Mouse (Mus musculus) midbrain, embryonic 13.5 days (tissue): ENCODE measurements around the gene Ociad2. TPM values are rescaled to one million over a fixed set of nuclear protein-coding genes. Genes with fewer than 3 reads are reported as not detected.
"Not testable (repeated sequence)": the region's sequence is repeated elsewhere in the genome, so short reads cannot be mapped to it uniquely, and the experiment has no call there.

ENCODE experiments used
- ATAC-seq: fragments of 200-750 bp; cut with Nextera tagmentation; 2 replicates; pipeline ENCODE4 v1.8.0; 2017; ENCODE audit warnings: mild to moderate bottlenecking, moderate TSS enrichment, moderate library complexity
- H3K27ac ChIP-seq: fragments of 300-500 bp; sonication (generic); 2 replicates; pipeline ENCODE4 v1.5.1; 2015; ENCODE audit warnings: inconsistent platforms, mild to moderate bottlenecking, moderate library complexity
- H3K27me3 ChIP-seq: fragments of 300-500 bp; sonication (generic); 2 replicates; pipeline ENCODE4 v1.6.1; 2015; ENCODE audit warnings: mild to moderate bottlenecking, inconsistent platforms
- H3K36me3 ChIP-seq: fragments of 300-500 bp; sonication (generic); 2 replicates; pipeline ENCODE4 v1.6.1; 2015; ENCODE audit warnings: mild to moderate bottlenecking, inconsistent platforms
- H3K4me1 ChIP-seq: fragments of 300-500 bp; sonication (generic); replicated peaks from 2 replicates; pipeline ENCODE4 v1.6.1; 2015; ENCODE audit warnings: inconsistent platforms
- H3K4me2 ChIP-seq: fragments of 300-500 bp; sonication (generic); replicated peaks from 2 replicates; pipeline ENCODE4 v1.6.1; 2015; ENCODE audit warnings: moderate library complexity, mild to moderate bottlenecking, inconsistent platforms
- H3K4me3 ChIP-seq: fragments of 300-500 bp; sonication (generic); replicated peaks from 2 replicates; pipeline ENCODE4 v1.5.1; 2015; ENCODE audit warnings: mild to moderate bottlenecking, inconsistent platforms
- H3K9ac ChIP-seq: fragments of 300-500 bp; sonication (generic); replicated peaks from 2 replicates; pipeline ENCODE4 v1.6.1; 2015; ENCODE audit warnings: mild to moderate bottlenecking, inconsistent platforms
- H3K9me3 ChIP-seq: fragments of 300-500 bp; sonication (generic); 2 replicates; pipeline ENCODE4 v1.6.1; 2016; ENCODE audit warnings: mild to moderate bottlenecking, inconsistent platforms
- whole genome bisulfite sequencing: fragments of 180-500 bp; shearing (Covaris S2); methylation state at CpG from one replicate; pipeline ENCODE4 v1.1.7; 2015; 5-methylcytosine and 5-hydroxymethylcytosine counted together
- polyA plus RNA-seq: library from polyadenylated mRNA; unstranded; fragments of >200 nt; fragmentation: Nextera tagmentation; extraction: Ambion mirVana; gene quantifications from 2 replicates; pipeline ENCODE4 v1.2.1, GENCODE M21; 2015

The Ociad2 gene
- polyA plus RNA-seq, 1 experiment from 2014 or later: 22.8 TPM

- 94% methylated on average over 1 of the region's 1 CpGs for WGBS
Measured at GRCm38 (mm10) chr5:73322684-73323083, 18.1 kb downstream of the Ociad2 start.

GRCm38 (mm10) chr5:73319306-73319705 lies 21.5 kb downstream of the Ociad2 start:
- no peaks in the 10 kb centered on the region for H3K27me3 ChIP-seq
- H3K4me3 ChIP-seq: no peak overlapping the region
- no peak overlapping the region for H3K9ac ChIP-seq
- 90% methylated on average over 5 of the region's 5 CpGs for WGBS
- no peak overlapping the region for H3K27ac ChIP-seq
- H3K4me1 ChIP-seq: no peaks in the 10 kb centered on the region
- ATAC-seq: no peak
- peaks cover 26% of the 10 kb centered on the region for H3K36me3 ChIP-seq
- H3K9me3 ChIP-seq: no peaks in the 10 kb centered on the region
- no peak overlapping the region for H3K4me2 ChIP-seq

More at GRCm38 (mm10) chr5:73322684-73323083, 18.1 kb downstream of the Ociad2 start:
- not testable (repeated sequence) for ATAC-seq, H3K9me3 ChIP-seq, H3K9ac ChIP-seq, H3K27me3 ChIP-seq, H3K4me2 ChIP-seq, H3K36me3 ChIP-seq, H3K4me1 ChIP-seq, H3K4me3 ChIP-seq, H3K27ac ChIP-seq

- no peak for ATAC-seq
- no peak overlapping the region for H3K9ac ChIP-seq
- H3K4me1 ChIP-seq: no peaks in the 10 kb centered on the region
- H3K9me3 ChIP-seq: no peaks in the 10 kb centered on the region
- no peak overlapping the region for H3K27ac ChIP-seq
- H3K27me3 ChIP-seq: no peaks in the 10 kb centered on the region
- peaks cover 61% of the 10 kb centered on the region for H3K36me3 ChIP-seq
- no peak overlapping the region for H3K4me2 ChIP-seq
- 96% methylated on average over 2 of the region's 2 CpGs for WGBS
- H3K4me3 ChIP-seq: no peak overlapping the region
Measured at GRCm38 (mm10) chr5:73314654-73315053, 26.2 kb downstream of the Ociad2 start.

GRCm38 (mm10) chr5:73313591-73313990 lies 27.2 kb downstream of the Ociad2 start:
- Histone ChIP-seq H3K27me3 (no peaks in the 10 kb centered on the region), H3K4me1 (no peaks in the 10 kb centered on the region), H3K4me3 (no peak overlapping the region), H3K27ac (no peak overlapping the region), H3K9ac (no peak overlapping the region), H3K4me2 (no peak overlapping the region), H3K9me3 (no peaks in the 10 kb centered on the region), H3K36me3 (peaks cover 68% of the 10 kb centered on the region)
- WGBS: 95% methylated on average over 10 of the region's 10 CpGs
- no peak for ATAC-seq

GRCm38 (mm10) chr5:73311458-73311857 lies 29.4 kb downstream of the Ociad2 start:
- H3K4me1 ChIP-seq: no peaks in the 10 kb centered on the region
- H3K36me3 ChIP-seq: peaks cover 83% of the 10 kb centered on the region
- 95% methylated on average over 5 of the region's 5 CpGs for WGBS
- H3K27ac ChIP-seq: no peak overlapping the region
- no peaks in the 10 kb centered on the region for H3K9me3 ChIP-seq
- no peak for ATAC-seq
- H3K4me3 ChIP-seq: no peak overlapping the region
- H3K9ac ChIP-seq: no peak overlapping the region
- no peaks in the 10 kb centered on the region for H3K27me3 ChIP-seq
- no peak overlapping the region for H3K4me2 ChIP-seq

- Histone ChIP-seq H3K4me2 (no peak overlapping the region), H3K27ac (no peak overlapping the region), H3K4me1 (no peaks in the 10 kb centered on the region), H3K4me3 (no peak overlapping the region), H3K9me3 (no peaks in the 10 kb centered on the region), H3K9ac (no peak overlapping the region), H3K36me3 (peaks cover 82% of the 10 kb centered on the region), H3K27me3 (no peaks in the 10 kb centered on the region)
- no peak for ATAC-seq
- WGBS: 98% methylated on average over 1 of the region's 1 CpGs
Measured at GRCm38 (mm10) chr5:73310401-73310800, 30.4 kb downstream of the Ociad2 start.

GRCm38 (mm10) chr5:73309496-73309895 lies 31.3 kb downstream of the Ociad2 start:
- Histone ChIP-seq H3K27me3 (no peaks in the 10 kb centered on the region), H3K9ac (no peak overlapping the region), H3K36me3 (peaks cover 78% of the 10 kb centered on the region), H3K4me3 (no peak overlapping the region), H3K4me1 (no peaks in the 10 kb centered on the region), H3K9me3 (no peaks in the 10 kb centered on the region), H3K27ac (no peak overlapping the region), H3K4me2 (no peak overlapping the region)
- ATAC-seq: no peak
- WGBS: 92% methylated on average over 4 of the region's 4 CpGs

- Histone ChIP-seq H3K36me3 (peaks cover 72% of the 10 kb centered on the region), H3K4me2 (no peak overlapping the region), H3K9me3 (no peaks in the 10 kb centered on the region), H3K27me3 (no peaks in the 10 kb centered on the region), H3K4me1 (no peaks in the 10 kb centered on the region), H3K9ac (no peak overlapping the region), H3K27ac (no peak overlapping the region), H3K4me3 (no peak overlapping the region)
- no peak for ATAC-seq
- WGBS: 97% methylated on average over 3 of the region's 3 CpGs
Measured at GRCm38 (mm10) chr5:73307297-73307696, 33.5 kb downstream of the Ociad2 start.

GRCm38 (mm10) chr5:73306486-73306885 lies 34.3 kb downstream of the Ociad2 start:
- ATAC-seq: no peak
- H3K9ac ChIP-seq: no peak overlapping the region
- no peak overlapping the region for H3K4me2 ChIP-seq
- no peaks in the 10 kb centered on the region for H3K27me3 ChIP-seq
- 98% methylated on average over 6 of the region's 6 CpGs for WGBS
- no peak overlapping the region for H3K27ac ChIP-seq
- no peak overlapping the region for H3K4me3 ChIP-seq
- no peaks in the 10 kb centered on the region for H3K4me1 ChIP-seq
- H3K36me3 ChIP-seq: peaks cover 74% of the 10 kb centered on the region
- H3K9me3 ChIP-seq: no peaks in the 10 kb centered on the region

GRCm38 (mm10) chr5:73304507-73304906 lies 36.3 kb downstream of the Ociad2 start:
- Histone ChIP-seq H3K4me1 (no peaks in the 10 kb centered on the region), H3K4me2 (no peak overlapping the region), H3K36me3 (peaks cover 74% of the 10 kb centered on the region), H3K27me3 (no peaks in the 10 kb centered on the region), H3K27ac (no peak overlapping the region), H3K9ac (no peak overlapping the region), H3K9me3 (no peaks in the 10 kb centered on the region), H3K4me3 (no peak overlapping the region)
- 90% methylated on average over 12 of the region's 12 CpGs for WGBS
- ATAC-seq: no peak

GRCm38 (mm10) chr5:73301601-73302307 lies 39.1 kb downstream of the Ociad2 start:
- no peak overlapping the region for H3K4me3 ChIP-seq
- peaks cover 63% of the 10 kb centered on the region for H3K36me3 ChIP-seq
- no peak for ATAC-seq
- H3K27ac ChIP-seq: no peak overlapping the region
- no peak overlapping the region for H3K4me2 ChIP-seq
- no peak overlapping the region for H3K9ac ChIP-seq
- WGBS: 88% methylated on average over 7 of the region's 7 CpGs
- no peaks in the 10 kb centered on the region for H3K4me1 ChIP-seq
- H3K9me3 ChIP-seq: no peaks in the 10 kb centered on the region
- no peaks in the 10 kb centered on the region for H3K27me3 ChIP-seq

GRCm38 (mm10) chr5:73295916-73296315 lies 44.9 kb downstream of the Ociad2 start:
- Histone ChIP-seq H3K27me3 (no peaks in the 10 kb centered on the region), H3K36me3 (peaks cover 33% of the 10 kb centered on the region), H3K9ac (no peak overlapping the region), H3K27ac (no peak overlapping the region), H3K4me3 (no peak overlapping the region), H3K4me1 (peaks cover 24% of the 10 kb centered on the region), H3K4me2 (no peak overlapping the region), H3K9me3 (no peaks in the 10 kb centered on the region)
- 87% methylated on average over 4 of the region's 4 CpGs for WGBS
- ATAC-seq: no peak

GRCm38 (mm10) chr5:73295016-73295415 lies 45.8 kb downstream of the Ociad2 start:
- 95% methylated on average over 7 of the region's 7 CpGs for WGBS
- no peaks in the 10 kb centered on the region for H3K9me3 ChIP-seq
- H3K9ac ChIP-seq: no peak overlapping the region
- no peak overlapping the region for H3K27ac ChIP-seq
- ATAC-seq: no peak
- no peak overlapping the region for H3K4me3 ChIP-seq
- H3K36me3 ChIP-seq: peaks cover 28% of the 10 kb centered on the region
- 0 out of 2 replicates have a peak overlapping the region, but pooled peaks have one; percentile 11 for H3K4me2 ChIP-seq
- H3K4me1 ChIP-seq: peaks cover 24% of the 10 kb centered on the region
- H3K27me3 ChIP-seq: no peaks in the 10 kb centered on the region
